Mouse (Mus musculus): ENCODE measurements around the gene Magi3. TPM values are rescaled to one million over a fixed set of nuclear protein-coding genes. Genes with fewer than 3 reads are reported as not detected.

Magi3 gene
- polyA plus RNA-seq, 1 experiment from 2014 or later: 7.4 TPM

DNA sequence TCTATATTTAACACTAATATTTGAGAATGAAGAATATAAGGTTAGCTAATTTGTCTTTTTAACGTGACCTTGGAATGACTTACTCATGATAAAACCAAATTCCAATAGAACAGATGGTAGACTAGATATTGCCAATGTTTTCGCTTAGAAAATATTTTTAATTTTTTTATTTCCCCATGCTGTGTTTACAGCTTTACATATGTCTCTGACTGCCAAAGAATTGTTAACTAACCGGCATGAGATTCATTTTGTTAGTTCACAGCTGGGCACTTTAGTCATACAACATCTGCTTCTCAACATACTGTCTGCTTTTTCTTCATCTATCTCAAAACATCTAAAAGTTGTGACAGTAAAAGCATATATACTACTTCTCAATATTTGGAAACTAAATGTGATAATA, 58.8 kb downstream of the Magi3 start:
- H3K27me3 ChIP-seq (ENCODE audit: control insufficient read depth, insufficient read depth, low read length): no peaks in the 10 kb centered on the region
- H3K9me3 ChIP-seq (ENCODE audit: control insufficient read depth, low read length): no peaks in the 10 kb centered on the region
- no peak for ATAC-seq (ENCODE audit: low FRiP score)
- H3K4me2 ChIP-seq (replicated peaks; ENCODE audit: low read depth, low read length): no peak overlapping the region
- no peak overlapping the region for H3K27ac ChIP-seq (ENCODE audit: low read depth, low read length)
- H3K36me3 ChIP-seq (ENCODE audit: control insufficient read depth, insufficient read depth, low read length): no peaks in the 10 kb centered on the region
- WGBS: 92% methylated on average over 3 of the region's 3 CpGs
- DNase-seq (ENCODE audit: low spot score): no peak
- no peak overlapping the region for H3K9ac ChIP-seq (ENCODE audit: low read depth, low read length)
- no peaks in the 10 kb centered on the region for H3K4me1 ChIP-seq (replicated peaks; ENCODE audit: control insufficient read depth, insufficient read depth, low read length)
- no peak overlapping the region for H3K4me3 ChIP-seq (ENCODE audit: low read depth, low read length)

DNA sequence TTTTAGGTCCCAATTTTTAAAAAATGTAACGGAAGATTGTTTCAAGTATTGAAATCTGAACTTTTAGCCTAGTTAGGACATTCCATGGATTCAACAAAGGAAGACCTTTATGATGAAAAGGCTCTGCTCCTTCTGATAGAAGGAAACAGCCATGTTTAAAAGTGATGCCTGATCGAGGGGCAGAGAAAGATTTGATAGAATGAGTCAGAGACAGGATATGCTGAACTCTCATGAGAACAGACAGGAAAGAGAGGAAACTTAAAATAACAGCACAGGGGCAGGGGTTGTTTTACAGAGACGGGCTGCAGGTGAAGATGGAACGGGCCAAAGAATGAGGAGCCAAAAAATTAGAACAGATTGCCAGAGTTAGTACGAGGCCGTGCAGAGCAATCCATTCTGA, 59.6 kb downstream of the Magi3 start:
- H3K27me3 ChIP-seq (ENCODE audit: control insufficient read depth, insufficient read depth, low read length): no peaks in the 10 kb centered on the region
- no peaks in the 10 kb centered on the region for H3K36me3 ChIP-seq (ENCODE audit: control insufficient read depth, insufficient read depth, low read length)
- no peaks in the 10 kb centered on the region for H3K4me1 ChIP-seq (replicated peaks; ENCODE audit: control insufficient read depth, insufficient read depth, low read length)
- 84% methylated on average over 6 of the region's 6 CpGs for whole genome bisulfite sequencing
- H3K4me3 ChIP-seq (ENCODE audit: low read depth, low read length): no peak overlapping the region
- H3K4me2 ChIP-seq (replicated peaks; ENCODE audit: low read depth, low read length): no peak overlapping the region
- ATAC-seq (ENCODE audit: low FRiP score): no peak
- H3K27ac ChIP-seq (ENCODE audit: low read depth, low read length): no peak overlapping the region
- H3K9me3 ChIP-seq (ENCODE audit: control insufficient read depth, low read length): no peaks in the 10 kb centered on the region
- DNase-seq (ENCODE audit: low spot score): no peak
- no peak overlapping the region for H3K9ac ChIP-seq (ENCODE audit: low read depth, low read length)

DNA sequence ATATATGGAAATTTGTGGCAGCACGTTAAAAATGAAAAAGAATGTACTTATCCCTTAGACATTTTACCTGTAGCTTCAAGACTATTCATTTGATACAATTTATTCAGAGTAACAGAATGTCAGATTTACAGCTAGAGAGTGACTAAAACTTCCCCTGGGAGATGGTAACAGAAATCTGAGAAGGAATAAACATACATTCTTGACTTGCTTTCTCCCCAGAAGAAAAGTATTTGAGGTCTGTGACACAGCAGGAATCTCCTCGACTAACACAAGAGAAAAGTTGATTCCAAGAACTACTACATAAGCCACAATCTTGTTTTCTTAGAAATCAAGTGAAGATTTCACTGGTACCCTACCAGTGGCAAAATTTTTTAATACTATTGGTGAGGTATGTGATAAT, 70.0 kb downstream of the Magi3 start:
- Histone ChIP-seq H3K9me3 (ENCODE audit: control insufficient read depth, low read length) (no peaks in the 10 kb centered on the region), H3K27me3 (ENCODE audit: control insufficient read depth, insufficient read depth, low read length) (no peaks in the 10 kb centered on the region), H3K27ac (ENCODE audit: low read depth, low read length) (no peak overlapping the region), H3K36me3 (ENCODE audit: control insufficient read depth, insufficient read depth, low read length) (no peaks in the 10 kb centered on the region), H3K9ac (ENCODE audit: low read depth, low read length) (no peak overlapping the region), H3K4me3 (ENCODE audit: low read depth, low read length) (no peak overlapping the region), H3K4me2 (replicated peaks; ENCODE audit: low read depth, low read length) (no peak overlapping the region), H3K4me1 (replicated peaks; ENCODE audit: control insufficient read depth, insufficient read depth, low read length) (no peaks in the 10 kb centered on the region)
- 73% methylated on average over 2 of the region's 2 CpGs for WGBS
- DNase-seq (ENCODE audit: low spot score) (no peak), ATAC-seq (ENCODE audit: low FRiP score) (no peak)

DNA sequence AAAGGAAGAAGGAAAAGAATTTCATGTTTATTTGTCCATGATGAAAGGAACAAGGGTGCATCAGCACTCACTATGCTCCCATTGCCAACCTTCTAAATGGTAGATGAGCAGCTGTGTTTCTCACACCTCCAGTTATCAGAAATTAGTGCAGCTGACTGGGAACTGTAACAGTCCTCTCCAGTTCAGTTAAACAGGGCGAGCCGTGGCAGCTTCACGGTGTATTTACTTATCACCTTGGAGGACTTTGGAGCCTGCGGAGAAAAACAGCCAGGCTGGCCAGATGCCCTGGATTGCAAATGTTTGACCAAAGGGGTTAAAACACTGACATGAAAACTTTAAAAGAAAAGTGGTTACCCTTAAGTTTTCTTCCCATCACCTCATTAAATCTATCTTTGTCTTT, 77.8 kb downstream of the Magi3 start:
- 49% methylated on average over 4 of the region's 4 CpGs for WGBS
- H3K9me3 ChIP-seq (ENCODE audit: control insufficient read depth, low read length): no peaks in the 10 kb centered on the region
- ATAC-seq (ENCODE audit: low FRiP score) (no peak), DNase-seq (ENCODE audit: low spot score) (no peak)
- no peak overlapping the region for H3K4me2 ChIP-seq (replicated peaks; ENCODE audit: low read depth, low read length)
- no peak overlapping the region for H3K4me3 ChIP-seq (ENCODE audit: low read depth, low read length)
- H3K4me1 ChIP-seq (replicated peaks; ENCODE audit: control insufficient read depth, insufficient read depth, low read length): no peaks in the 10 kb centered on the region
- no peaks in the 10 kb centered on the region for H3K27me3 ChIP-seq (ENCODE audit: control insufficient read depth, insufficient read depth, low read length)
- no peak overlapping the region for H3K9ac ChIP-seq (ENCODE audit: low read depth, low read length)
- no peaks in the 10 kb centered on the region for H3K36me3 ChIP-seq (ENCODE audit: control insufficient read depth, insufficient read depth, low read length)
- no peak overlapping the region for H3K27ac ChIP-seq (ENCODE audit: low read depth, low read length)

DNA sequence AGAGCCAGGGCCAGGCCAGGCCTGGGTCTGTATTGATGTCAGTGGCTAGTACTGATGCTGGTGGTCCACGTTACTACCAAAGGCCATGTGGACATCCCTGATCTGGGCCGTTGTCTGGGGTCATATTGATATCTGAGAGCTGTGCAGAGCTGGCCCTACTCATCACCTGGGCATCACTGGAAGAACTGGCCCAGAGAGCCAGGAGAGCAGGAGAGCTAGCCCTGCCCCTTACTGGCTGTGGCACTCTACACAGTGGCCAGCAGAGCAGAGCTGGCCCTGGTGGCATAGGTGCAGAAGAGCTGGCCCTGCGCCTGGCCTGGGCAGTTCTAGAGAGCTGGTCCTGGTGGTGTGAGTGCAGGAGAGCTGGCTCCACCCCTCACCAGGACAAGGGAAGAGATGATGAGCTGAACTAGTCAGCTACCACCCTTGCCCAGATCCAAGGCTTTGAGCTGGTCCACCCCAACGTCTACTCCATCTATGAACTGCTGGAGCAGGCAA, 81.2 kb downstream of the Magi3 start:
- no peak overlapping the region for H3K4me2 ChIP-seq (replicated peaks; ENCODE audit: low read depth, low read length)
- H3K4me1 ChIP-seq (replicated peaks; ENCODE audit: control insufficient read depth, insufficient read depth, low read length): no peaks in the 10 kb centered on the region
- WGBS: 88% methylated on average over 4 of the region's 4 CpGs
- ATAC-seq (ENCODE audit: low FRiP score) (no peak), DNase-seq (ENCODE audit: low spot score) (no peak)
- H3K9me3 ChIP-seq (ENCODE audit: control insufficient read depth, low read length): no peaks in the 10 kb centered on the region
- H3K27me3 ChIP-seq (ENCODE audit: control insufficient read depth, insufficient read depth, low read length): no peaks in the 10 kb centered on the region
- H3K27ac ChIP-seq (ENCODE audit: low read depth, low read length): no peak overlapping the region
- H3K9ac ChIP-seq (ENCODE audit: low read depth, low read length): no peak overlapping the region
- H3K36me3 ChIP-seq (ENCODE audit: control insufficient read depth, insufficient read depth, low read length): no peaks in the 10 kb centered on the region
- H3K4me3 ChIP-seq (ENCODE audit: low read depth, low read length): no peak overlapping the region

DNA sequence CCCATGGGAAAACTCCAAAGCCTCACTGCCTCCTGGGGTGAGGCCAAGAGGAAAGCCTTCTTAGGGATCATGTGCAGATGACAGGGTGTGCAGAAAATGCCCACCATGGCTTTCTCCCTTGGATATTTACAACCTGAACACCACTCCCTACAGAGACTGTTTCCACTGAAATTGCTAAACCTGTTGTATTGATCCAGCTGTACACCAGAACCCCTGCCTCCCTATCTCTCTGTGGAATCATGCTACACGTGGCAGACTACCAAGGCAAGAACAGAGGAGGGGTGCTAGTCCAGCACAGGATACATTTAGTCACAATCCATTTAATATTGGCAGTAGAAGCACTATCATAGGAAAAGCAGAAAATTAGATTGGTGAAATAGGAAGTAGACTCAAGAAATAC, 94.5 kb downstream of the Magi3 start:
- Histone ChIP-seq H3K9ac (ENCODE audit: low read depth, low read length) (no peak overlapping the region), H3K27me3 (ENCODE audit: control insufficient read depth, insufficient read depth, low read length) (no peaks in the 10 kb centered on the region), H3K36me3 (ENCODE audit: control insufficient read depth, insufficient read depth, low read length) (no peaks in the 10 kb centered on the region), H3K4me3 (ENCODE audit: low read depth, low read length) (no peak overlapping the region), H3K9me3 (ENCODE audit: control insufficient read depth, low read length) (no peaks in the 10 kb centered on the region), H3K4me1 (replicated peaks; ENCODE audit: control insufficient read depth, insufficient read depth, low read length) (no peaks in the 10 kb centered on the region), H3K27ac (ENCODE audit: low read depth, low read length) (no peak overlapping the region), H3K4me2 (replicated peaks; ENCODE audit: low read depth, low read length) (no peak overlapping the region)
- ATAC-seq (ENCODE audit: low FRiP score) (no peak), DNase-seq (ENCODE audit: low spot score) (no peak)
- 48% methylated on average over 1 of the region's 1 CpGs for WGBS

DNA sequence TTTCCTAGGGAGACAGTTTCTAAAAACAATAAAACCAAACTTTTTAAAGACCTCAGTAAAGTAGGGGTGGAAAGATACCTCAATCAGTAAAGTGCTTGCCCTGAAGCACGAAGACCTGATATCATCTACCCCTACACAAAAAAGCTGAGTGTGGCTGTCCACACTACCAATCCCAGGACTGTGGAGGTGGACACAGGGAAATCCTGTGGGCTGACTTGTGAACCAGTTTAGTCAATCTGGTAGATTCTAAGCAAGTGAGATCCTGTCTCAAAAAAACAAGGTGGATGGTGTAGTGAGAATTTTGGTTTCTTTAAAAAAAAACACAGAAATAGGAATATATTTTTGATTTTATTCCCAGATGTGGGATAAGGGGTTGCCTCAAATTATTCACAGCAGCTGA, 96.3 kb downstream of the Magi3 start:
- no peak overlapping the region for H3K4me2 ChIP-seq (replicated peaks; ENCODE audit: low read depth, low read length)
- no peaks in the 10 kb centered on the region for H3K36me3 ChIP-seq (ENCODE audit: control insufficient read depth, insufficient read depth, low read length)
- no peaks in the 10 kb centered on the region for H3K9me3 ChIP-seq (ENCODE audit: control insufficient read depth, low read length)
- ATAC-seq (ENCODE audit: low FRiP score) (no peak), DNase-seq (ENCODE audit: low spot score) (no peak)
- H3K4me3 ChIP-seq (ENCODE audit: low read depth, low read length): no peak overlapping the region
- whole genome bisulfite sequencing: 84% methylated on average over 1 of the region's 1 CpGs
- H3K4me1 ChIP-seq (replicated peaks; ENCODE audit: control insufficient read depth, insufficient read depth, low read length): no peaks in the 10 kb centered on the region
- no peak overlapping the region for H3K27ac ChIP-seq (ENCODE audit: low read depth, low read length)
- H3K9ac ChIP-seq (ENCODE audit: low read depth, low read length): no peak overlapping the region
- no peaks in the 10 kb centered on the region for H3K27me3 ChIP-seq (ENCODE audit: control insufficient read depth, insufficient read depth, low read length)

DNA sequence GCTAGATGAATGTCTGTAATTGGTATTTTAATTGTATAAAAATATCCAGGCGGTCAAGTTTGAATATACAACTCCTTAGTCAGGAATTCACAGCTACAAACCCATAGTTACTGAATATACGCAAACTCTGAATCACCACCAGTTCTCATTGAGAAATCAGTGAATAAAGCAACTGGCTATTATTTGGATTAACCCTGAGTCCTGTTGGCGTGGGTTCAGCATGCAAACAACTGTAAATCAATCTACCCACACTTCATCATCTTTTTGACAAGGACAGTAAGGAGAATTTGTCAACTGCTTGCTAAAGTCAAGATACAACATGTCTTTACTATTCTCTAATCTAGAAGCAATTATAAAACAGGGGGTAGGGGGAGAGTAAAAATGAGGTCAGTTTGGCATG, 110.7 kb downstream of the Magi3 start:
- Histone ChIP-seq H3K27ac (ENCODE audit: low read depth, low read length) (no peak overlapping the region), H3K4me3 (ENCODE audit: low read depth, low read length) (no peak overlapping the region), H3K9ac (ENCODE audit: low read depth, low read length) (no peak overlapping the region), H3K9me3 (ENCODE audit: control insufficient read depth, low read length) (no peaks in the 10 kb centered on the region), H3K4me1 (replicated peaks; ENCODE audit: control insufficient read depth, insufficient read depth, low read length) (no peaks in the 10 kb centered on the region), H3K36me3 (ENCODE audit: control insufficient read depth, insufficient read depth, low read length) (no peaks in the 10 kb centered on the region), H3K4me2 (replicated peaks; ENCODE audit: low read depth, low read length) (no peak overlapping the region), H3K27me3 (ENCODE audit: control insufficient read depth, insufficient read depth, low read length) (no peaks in the 10 kb centered on the region)
- 89% methylated on average over 3 of the region's 3 CpGs for WGBS
- no peak for ATAC-seq (ENCODE audit: low FRiP score)
- no peak for DNase-seq (ENCODE audit: low spot score)

DNA sequence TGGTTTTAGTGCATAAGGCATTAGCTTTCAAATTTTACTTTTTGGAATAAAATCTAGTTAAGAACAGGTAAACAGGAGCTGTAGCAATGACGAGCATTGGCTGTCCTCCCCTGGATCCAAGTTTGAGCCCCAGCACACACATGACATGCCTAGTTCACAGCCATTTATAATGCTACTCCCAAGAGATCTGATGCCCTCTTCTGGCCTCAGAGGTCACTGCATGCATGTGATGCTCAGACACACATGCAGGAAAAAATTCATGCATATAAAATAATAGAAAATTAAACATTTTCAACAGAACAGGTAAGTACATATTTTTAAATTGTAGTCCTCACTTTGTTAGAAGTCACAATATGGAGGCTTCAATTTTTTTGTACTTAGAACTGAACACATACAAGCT, 115.2 kb downstream of the Magi3 start:
- H3K9me3 ChIP-seq (ENCODE audit: control insufficient read depth, low read length): no peaks in the 10 kb centered on the region
- H3K4me3 ChIP-seq (ENCODE audit: low read depth, low read length): no peak overlapping the region
- no peaks in the 10 kb centered on the region for H3K4me1 ChIP-seq (replicated peaks; ENCODE audit: control insufficient read depth, insufficient read depth, low read length)
- no peaks in the 10 kb centered on the region for H3K27me3 ChIP-seq (ENCODE audit: control insufficient read depth, insufficient read depth, low read length)
- ATAC-seq (ENCODE audit: low FRiP score) (no peak), DNase-seq (ENCODE audit: low spot score) (peak; percentile 42)
- H3K36me3 ChIP-seq (ENCODE audit: control insufficient read depth, insufficient read depth, low read length): no peaks in the 10 kb centered on the region
- no peak overlapping the region for H3K27ac ChIP-seq (ENCODE audit: low read depth, low read length)
- 63% methylated on average over 1 of the region's 1 CpGs for WGBS
- H3K9ac ChIP-seq (ENCODE audit: low read depth, low read length): no peak overlapping the region
- H3K4me2 ChIP-seq (replicated peaks; ENCODE audit: low read depth, low read length): no peak overlapping the region
